Mouse (Mus musculus): ENCODE measurements at regions not wholly inside any gene's neighbourhood (a gene's known extent, or its start where the extent isn't known, plus 50 kb on each side); places are given as distances from the start of the nearest gene placed in this dataset.

DNA sequence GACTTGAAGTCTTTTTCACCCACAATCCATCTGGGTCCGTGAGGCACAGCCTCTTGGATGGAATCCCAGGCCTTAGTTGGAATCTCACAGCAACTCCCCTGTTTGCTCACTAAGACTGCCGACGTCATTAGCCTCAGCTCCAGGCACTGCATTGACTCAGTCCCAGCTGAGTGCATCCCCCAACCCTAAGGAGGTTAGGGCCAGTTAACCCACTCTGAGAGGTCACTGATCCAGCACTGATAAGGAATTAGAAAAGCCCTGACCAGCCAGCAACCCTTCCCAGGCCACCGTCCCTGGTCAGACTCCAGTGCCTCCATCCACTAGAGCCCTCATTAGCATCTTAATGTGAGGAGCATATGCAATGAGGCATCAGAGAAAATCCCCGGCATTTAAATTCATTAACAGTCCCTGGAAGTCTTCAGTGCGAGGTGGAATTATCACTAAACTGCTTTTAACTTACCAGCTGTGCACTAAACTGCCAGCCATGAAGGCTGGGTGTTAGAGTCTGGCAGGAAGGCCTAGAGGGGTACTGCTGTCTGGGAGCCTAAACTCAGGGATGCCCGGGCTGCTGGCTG, 184.2 kb downstream of the Cct6b start:
- DNase-seq = no peak

DNA sequence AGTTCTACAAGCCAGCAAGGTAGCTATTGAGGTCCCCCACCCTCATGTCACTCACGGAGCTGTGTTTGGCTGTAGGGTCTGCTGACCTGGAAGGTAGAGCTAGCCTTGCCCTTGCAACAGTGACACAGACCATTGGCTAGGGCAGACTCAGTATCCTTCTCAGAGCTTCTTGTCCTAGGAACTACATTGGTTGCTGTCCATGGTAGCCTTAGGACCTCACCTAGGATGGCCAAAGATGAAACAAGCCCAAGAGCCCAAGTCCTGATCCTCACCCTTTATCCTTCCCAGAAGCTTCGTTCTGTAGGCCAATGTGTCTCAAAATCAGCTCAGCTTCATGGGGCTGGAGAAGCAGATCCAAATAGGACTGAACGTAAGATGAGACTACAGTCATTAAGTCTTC, 187.3 kb downstream of the Tmem132e start:
- DNase-seq = no peak

DNA sequence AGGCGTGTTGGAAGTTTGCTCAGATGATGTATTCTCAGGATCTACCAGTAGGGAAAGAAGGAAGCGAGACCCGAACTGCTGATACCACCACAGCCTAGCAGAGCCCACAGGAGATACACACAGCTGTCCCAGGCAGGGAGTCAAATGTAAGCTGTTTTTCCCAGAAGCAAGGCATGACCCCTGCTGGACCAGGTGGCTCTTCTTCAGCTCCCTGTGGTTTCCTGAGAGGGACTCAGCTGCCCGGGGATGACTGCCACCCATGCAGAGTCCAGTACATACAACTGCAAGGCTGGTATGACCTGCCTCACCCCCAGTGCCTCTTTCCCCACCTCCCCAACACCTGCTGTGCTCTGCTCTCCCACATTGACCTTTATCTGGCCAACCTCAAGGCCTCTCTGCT, 184.4 kb downstream of the Tmem132e start:
- no peak for DNase-seq

GRCm38 (mm10) chr11:82571525-82571924, 182.8 kb downstream of the Tmem132e start:
- DNase-seq = peak; percentile 42

DNA sequence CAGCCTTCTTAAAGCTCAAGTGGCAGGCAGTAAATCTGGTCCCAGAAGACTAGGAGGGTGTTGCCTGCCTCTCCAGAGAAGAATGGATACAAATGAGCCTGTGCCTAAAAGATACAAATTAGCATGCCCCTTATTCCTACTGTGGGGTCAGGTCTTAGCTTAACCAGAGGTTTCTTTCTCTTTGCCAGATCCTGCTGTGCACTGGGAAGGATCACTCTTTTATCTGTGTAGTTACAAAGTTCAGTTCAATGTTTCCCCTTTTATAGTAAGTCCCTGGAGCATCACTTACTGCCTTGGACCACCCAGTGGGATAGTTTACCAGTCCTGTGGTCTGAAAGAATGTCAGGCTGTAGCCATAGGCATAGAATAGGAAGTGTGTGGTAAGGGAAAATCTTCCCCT, 181.1 kb downstream of the Tmem132e start:
- DNase-seq = no peak

DNA sequence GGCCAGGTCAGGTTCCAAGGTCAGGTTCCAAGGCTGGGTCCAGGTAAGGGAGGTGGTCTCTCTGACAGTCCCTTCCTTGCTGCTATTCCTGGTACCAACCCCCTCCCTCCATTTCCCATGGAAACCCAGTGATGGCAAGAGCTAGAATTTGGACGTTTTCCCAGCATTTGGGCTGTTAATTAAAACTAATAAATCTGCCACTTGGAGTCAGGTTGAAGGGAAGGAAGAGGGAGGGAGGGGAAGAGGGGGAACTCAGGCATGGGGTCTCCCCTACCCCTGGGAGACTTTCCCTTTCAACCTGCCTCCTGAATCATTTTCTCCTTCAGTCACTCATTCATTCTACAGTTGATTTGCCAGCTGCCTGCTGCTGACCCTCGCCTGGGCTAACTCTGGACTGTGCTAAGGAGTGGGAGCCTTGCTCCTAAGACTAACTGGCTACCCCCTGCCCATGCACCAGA, 179.5 kb downstream of the Tmem132e start:
- DNase-seq = no peak

- peak; percentile 72 for DNase-seq
These were observed 178.4 kb downstream of the Tmem132e start for GRCm38 (mm10) chr11:82567014-82567685.

DNA sequence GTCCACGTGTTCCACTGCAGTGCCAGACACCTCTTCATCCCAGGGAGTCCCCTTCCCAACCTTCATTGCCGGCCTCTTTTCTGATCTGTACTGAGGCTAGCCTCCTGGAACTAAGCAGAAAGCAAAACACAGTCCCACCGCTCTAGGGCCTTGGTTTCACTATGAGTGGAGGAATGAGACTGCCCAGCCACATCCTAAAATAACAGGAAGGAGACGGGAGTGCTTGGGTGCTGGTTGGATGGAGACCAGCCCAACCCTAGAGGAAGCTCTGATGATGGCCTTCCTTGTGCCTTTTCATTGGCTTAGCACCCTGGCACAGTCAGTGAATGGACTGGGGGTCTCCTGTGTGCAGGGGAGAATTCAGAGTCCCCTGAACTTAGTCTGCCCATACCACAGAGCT, 177.4 kb downstream of the Tmem132e start:
- DNase-seq = no peak

- DNase-seq = no peak
These were observed 175.5 kb downstream of the Tmem132e start for GRCm38 (mm10) chr11:82564181-82564580.

- no peak for DNase-seq
These were observed 153.3 kb downstream of the Tmem132e start for GRCm38 (mm10) chr11:82542028-82542427.

DNA sequence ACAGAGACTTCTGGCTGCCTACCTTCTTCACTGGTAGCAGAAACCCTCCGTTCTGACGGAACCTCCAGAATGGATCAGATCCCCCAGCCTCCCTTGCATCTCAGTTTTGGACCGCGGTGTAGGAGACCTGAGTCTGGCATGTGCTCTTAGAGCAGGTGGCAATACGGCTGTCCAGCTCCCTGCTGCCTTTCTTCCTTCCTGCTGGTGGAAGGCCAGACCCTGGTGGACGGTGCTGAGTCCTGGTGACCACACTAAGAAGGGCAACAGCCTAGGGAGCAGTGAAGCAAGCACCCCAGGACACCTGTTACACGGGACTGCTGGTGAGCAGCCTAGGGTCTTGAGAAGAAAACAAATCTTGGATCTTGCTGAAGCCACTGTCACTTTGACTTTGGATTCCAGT, 152.7 kb downstream of the Tmem132e start:
- DNase-seq = no peak

GRCm38 (mm10) chr11:82537931-82538330, 149.2 kb downstream of the Tmem132e start:
- no peak for DNase-seq

DNA sequence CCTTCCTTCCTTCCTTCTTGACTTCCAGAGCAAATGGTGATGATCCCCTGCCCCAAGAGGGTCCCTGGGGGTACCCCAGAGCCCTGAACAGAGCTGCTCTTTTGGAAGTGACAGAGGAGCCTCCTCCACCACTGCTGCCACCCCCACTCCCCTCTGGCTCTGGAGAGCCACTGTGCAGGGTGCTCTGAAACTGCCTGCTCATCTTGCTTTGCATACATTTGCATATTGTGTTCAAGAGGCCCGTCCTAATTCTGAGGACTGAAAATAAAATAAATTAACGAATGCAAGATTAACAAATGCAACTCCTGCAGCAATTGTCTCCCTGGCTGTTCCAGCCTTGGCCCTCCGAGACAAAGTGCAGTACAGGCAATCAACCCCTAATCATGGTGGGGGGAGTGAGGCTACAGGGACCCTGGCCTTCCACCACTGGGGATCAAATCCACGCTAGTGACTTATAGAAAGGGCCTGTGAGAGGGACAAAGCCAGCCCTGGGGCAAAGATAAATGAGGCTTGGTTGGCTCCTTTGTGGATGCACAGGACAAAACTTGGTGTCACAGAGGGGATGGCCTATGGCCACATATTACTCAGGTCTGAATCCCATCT, 134.6 kb downstream of the Tmem132e start:
- DNase-seq = no peak

DNA sequence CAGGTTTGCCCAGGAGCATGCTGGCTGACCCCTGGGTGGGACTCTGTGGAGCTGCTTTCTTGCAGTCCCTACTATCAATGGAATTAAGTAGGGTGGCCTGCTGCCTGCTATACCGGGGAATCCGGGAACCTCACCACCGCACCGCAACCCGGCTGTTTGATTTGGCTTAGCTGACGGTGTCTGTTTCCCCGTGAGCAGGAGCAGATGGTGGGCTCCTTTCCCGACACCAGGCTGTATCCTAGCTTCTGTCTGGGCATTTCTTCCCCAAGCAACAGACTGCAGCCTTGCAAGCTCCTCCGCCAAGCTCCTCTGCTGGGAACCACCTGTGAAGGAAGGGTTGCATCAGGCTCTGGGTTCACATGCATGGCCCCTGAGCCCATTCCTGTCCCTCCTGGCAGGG, 132.7 kb downstream of the Tmem132e start:
- no peak for DNase-seq

GRCm38 (mm10) chr11:82518691-82519090, 130.0 kb downstream of the Tmem132e start:
- DNase-seq = no peak

DNA sequence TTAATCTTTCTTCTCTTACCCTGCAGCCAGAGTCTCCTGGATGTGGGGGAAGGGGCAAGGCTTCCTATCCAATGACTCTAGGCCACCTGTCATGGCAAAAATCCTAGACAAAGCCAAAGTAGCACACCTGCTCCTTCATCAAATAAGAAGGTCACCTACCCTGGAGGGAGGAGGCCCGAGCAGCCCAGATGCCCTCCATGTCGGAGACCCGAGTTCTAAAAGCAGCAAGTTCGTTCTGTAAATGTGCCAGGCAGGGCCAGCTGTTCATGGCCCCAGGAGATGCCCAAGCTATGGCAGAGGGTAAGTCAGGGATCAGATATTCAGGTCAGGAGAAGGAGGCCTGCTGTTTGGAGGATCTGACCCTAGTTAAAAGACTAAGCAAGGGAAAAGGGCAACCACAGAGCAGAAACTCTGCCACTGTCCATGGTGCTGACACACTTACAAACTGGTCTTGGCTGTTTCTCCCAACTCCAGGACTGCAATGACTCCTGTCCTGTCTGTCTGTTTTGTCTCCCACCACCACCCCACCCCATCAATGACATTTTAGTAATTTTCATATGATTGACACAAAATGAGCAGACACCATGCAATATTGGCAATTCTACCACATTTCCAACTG, 125.9 kb downstream of the Tmem132e start:
- peak; percentile 73 for DNase-seq

- DNase-seq = no peak
These were observed 119.9 kb downstream of the Tmem132e start for GRCm38 (mm10) chr11:82508564-82508963.

Data from kidney, postnatal 10 days (tissue).